Mouse (Mus musculus): ENCODE measurements around the gene Fads6.
A peak's percentile ranks its signal among the peaks of the same experiment; 100 is the strongest.

The Fads6 gene

DNA sequence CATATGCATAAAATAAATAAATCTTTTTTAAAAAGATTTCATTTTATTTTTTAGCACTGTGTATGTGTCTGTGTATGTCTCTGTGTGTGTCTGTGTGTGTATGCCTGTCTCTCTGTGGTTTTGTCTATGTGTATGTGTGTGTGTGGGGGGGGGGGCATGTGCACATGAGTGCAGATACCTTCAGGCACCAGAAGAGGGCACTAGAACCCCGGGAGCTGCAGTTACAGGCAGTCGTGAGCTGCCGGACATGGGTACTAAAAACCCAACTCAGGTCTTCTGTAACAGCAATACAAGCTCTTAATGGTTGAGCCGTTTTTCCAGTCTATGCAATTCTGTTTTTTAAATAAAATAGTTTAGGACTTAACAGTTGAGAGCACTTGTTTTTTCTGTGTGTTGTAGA, 3.3 kb upstream of the Fads6 start:
- DNase-seq (ENCODE audit: low spot score) = no peak

DNA sequence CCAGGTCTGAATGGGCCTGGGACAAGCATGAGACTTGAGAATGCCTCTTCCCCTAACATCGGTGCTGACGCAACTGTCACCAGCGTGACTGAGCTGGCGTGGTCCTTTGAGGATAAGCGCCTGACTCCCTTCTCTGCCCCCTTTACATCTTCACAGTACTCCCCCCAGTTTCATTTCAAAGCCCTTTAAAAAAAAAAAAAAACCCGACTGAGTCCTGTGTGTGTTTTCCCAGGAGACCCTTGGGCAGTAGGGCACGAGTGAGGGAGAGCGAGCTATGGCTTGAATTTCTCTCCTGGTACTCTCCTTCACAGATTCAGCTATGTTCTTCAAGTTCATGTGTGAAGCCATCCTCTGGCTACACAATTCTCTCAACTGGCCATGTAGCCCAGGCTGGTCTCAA, 697 bp upstream of the Fads6 start:
- DNase-seq (ENCODE audit: low spot score) = no peak

DNA sequence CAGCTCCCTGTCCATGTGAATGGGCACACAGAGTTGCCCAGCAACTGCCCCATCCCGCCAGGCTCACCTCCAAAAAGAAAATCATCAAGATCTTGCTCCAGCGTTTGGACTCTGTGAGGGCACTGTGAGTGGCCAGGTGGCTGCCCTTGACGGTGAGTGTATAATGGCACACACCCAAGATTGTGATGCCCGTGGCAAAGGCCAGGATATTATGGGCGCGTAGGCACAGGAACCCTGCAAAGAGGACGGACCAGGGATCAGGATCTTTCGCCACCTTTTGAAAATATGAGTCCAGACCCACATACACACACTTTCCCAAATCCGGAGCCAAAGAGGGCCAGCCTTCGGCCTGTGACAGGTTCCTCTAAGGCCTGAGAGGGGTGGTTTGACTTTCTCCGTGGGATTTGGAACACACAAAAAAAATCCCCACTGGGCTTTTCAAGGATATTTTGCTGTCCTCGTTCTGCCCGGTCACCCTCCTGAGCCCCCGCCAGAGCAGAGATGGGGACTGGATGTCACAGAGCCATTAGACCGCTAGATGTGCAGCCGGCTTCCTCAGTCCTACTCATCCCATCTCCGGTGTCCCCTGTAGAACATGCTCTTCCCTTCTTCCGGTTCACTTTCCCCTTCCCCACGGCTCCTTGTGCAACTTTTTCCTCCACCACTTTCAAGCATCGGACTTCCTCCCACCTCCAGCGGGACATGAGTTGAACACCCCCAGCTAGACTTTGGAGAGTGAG, 822 bp downstream of the Fads6 start:
- no peak for DNase-seq (ENCODE audit: low spot score)

DNA sequence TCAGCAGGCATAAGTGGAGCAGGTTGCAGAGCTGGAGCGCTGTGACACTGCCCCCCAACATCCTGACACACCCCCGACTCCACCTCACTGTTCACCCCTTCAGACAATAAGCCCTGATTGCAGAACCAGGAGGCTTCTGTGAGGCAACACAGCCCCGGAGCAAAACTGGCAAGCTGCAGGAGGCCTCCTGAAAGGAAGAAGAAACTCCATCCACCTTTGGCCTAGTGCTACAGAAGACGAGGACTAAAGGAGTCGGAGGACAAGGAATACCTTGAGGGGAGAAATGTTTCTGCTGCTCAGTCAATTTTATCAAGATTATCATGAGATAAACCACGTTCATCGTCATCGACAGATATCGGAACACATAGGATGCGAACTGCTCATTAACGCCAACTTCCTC, 1.5 kb downstream of the Fads6 start:
- no peak for DNase-seq (ENCODE audit: low spot score)

DNA sequence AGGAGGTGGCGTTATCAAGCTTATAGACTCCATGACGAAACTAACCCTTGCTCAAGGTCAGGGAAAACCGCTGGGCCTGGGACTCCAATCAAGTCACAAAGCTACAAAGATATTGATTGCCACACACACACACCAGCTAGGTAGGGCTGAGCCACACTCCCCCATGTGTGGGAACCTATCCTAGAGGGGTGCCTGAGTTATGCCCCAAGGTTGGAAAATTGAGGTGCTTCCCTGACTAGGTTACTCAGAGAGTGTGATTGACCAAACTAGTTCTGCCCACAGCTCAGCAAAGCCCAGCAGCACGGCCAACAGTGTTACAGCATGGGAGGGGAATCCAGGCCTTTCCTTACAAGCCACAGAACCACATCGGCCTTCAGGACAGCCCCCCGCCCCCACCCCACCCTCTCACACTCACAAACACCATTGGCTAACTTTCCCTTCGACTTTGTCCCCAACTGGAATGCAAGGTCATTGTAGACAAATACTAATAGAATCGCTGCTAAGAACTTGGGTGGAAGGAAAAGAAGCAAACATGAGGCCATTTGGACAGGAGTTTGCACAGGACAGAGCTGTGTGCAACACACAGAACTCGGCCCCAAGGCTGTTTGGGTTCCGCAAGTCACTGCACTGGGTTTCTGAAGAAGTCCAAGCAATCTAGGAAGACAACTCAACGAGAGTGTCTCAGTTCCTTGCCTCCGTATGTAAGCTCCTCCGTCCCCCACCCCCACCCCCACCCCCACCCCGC, 4.7 kb downstream of the Fads6 start:
- DNase-seq (ENCODE audit: low spot score) = no peak

DNA sequence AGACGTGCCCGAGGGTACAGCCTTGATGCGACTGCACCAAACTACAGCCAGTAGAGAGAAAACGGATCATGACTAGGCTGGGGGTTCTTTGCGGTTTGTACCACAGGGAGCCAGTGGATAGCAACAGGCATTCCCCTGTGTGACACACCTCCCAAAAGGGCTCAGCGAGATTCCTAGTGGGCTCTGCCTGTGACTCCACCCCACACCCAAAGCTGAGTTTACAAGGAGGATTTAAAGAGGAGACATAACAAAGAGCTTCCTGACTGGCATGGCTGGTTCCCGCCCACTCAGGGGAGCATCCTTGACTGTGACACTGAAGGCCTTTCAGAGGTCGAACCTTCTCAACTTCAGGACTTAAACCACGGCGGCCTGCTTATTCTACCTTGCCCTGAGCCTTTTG, 6.0 kb downstream of the Fads6 start:
- peak; percentile 42 for DNase-seq (ENCODE audit: low spot score)

DNA sequence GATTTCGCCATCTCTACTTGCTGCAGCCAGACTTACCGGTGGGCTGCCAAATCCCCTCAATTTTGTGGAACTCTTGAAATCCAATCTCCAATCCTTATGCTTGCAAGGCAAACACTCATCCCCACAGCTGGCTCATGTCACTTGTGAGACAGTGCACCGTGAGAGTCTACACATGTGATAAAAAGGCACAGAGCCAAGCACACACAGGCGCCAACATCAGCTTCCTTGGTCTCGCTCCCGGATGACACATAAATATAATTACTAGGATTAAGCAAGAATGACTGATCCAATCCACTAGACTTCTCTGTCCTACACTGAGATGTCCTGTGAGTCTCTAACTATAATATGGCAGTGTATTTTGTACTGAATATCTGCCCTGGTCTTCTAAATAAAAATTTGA, 6.5 kb downstream of the Fads6 start:
- peak; percentile 62 for DNase-seq (ENCODE audit: low spot score)

DNA sequence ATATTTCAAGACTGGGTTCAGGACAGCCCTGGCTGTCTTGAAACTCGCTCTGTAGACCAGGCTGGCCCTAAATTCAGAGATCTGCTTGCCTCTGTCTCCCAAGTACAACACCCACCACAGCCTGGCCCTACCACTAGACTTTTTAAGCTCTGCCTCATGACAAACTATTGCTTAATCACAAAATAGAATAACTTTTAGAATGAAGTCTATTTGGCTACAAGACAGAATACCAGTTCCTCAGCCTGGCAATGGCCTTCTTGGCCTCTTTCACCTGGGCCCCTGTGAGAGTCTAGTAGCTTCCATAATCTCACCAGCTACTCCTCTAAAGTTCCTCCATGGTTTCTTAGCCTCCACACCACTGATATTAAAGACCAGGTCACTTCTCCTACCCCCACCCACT, 7.1 kb downstream of the Fads6 start:
- no peak for DNase-seq (ENCODE audit: low spot score)

DNA sequence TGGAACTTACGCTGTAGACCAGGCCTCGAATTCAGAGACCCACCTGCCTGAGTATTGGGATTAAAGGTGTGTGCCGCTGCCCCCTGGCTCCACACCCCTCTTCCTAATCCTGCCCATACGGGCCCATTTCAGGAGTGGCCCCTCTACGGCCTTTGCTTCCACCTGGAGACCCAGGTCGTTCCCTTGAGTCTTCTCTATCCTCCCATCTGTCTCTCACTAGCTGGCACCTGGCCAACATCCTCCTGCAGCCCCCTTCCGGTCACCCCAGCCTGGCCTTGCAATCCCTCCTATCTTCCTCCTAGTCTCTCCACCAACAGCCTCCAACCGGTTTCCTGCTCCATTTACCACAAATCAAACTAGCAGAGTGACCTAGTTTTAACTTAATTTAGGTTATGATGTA, 7.6 kb downstream of the Fads6 start:
- DNase-seq (ENCODE audit: low spot score) = no peak

DNA sequence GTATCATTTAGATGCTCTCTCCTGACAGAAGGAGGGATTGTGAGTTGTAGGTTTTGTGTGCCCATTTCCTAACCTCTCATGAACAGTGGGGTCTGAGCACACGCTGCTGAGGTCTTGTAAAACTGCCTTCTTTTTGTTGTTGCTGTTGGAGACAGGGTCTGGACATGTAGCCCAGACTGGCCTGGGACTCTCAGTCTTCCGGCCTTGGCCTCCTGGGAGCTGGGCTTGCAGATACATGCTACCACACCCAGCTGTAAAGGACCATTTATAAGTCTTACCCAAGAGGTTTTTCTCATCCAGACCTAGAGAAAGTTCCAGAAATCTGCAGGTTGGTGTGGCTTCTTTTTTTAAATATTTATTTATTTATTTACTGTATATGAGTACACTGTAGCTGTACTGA, 9.2 kb downstream of the Fads6 start:
- DNase-seq (ENCODE audit: low spot score) = no peak

DNA sequence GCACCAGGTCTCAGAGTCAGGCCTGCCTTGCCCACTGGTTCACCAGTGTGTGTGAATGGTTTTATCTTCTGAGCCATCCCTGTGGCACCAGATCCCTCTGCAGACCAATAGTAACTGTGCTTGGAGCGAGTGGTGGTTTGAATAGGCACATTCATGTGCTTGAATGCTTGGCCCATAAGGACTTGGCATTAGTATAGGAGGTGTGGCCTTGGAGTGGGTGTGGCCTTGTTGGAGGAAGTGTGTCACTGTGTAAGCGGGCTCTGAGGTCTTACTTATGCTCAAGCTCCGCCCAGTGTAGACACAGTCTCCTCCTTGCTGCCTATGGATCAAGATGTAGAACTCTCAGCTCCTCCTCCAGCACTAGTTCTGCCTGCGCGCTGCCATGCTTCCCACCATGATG, 10.1 kb downstream of the Fads6 start:
- DNase-seq (ENCODE audit: low spot score) = peak; percentile 3

DNA sequence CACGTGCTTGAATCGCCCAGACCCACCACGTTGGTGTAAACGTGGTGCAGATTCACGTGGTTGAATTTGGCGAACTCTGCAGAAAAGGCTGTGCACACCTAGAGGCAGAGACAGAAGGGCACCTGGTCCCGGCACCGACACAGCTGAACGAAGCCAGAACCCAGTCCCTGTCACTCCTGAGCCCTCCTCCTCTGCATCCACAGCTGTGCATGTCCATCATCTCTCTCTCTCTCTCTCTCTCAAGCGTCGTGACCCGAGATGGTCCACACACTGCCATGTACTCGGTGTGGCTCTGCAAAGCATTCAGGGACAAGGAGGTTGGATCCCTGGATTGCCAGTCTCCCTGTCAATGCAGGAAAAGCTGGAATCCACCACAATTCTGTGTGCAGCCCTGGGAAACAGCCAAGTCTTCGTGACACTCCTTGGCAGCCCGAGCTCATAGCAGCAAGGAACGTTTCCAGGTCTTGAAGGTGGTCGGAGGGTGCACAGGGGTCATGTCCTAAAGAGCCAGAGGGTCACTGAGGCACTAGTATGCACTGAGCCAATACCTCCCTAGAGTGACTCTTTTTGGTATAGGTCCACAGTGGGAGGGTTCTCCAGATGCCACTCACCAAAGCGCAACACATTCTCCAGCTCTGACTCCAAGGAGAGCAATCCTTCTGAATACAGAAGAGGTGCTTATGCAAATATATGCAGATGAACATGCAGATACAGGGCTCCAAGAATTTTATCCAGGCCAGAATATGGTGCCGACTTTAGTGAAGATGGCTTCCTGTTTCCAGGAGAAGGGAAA, 11.1 kb downstream of the Fads6 start:
- DNase-seq (ENCODE audit: low spot score) = peak; percentile 2

DNA sequence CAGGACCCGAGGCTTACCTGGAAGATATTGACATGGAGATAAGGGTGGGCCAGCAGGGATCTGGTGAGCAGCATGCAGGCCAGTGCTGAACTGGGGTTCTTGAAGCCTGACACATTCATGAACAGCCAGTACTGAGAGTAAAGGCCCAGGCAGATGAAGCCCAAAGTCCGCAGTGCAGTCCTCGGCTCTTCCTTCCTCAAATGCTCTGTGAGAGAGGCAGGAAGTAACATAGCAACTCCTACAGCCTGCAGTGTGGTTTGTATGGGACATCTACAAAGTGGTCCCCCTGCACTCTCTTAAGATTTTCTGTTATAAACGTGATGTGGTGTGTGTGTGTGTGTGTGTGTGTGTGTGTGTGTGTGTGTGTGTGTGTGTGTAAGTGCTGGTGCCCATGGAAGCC, 12.2 kb downstream of the Fads6 start:
- DNase-seq (ENCODE audit: low spot score) = peak; percentile 2

DNA sequence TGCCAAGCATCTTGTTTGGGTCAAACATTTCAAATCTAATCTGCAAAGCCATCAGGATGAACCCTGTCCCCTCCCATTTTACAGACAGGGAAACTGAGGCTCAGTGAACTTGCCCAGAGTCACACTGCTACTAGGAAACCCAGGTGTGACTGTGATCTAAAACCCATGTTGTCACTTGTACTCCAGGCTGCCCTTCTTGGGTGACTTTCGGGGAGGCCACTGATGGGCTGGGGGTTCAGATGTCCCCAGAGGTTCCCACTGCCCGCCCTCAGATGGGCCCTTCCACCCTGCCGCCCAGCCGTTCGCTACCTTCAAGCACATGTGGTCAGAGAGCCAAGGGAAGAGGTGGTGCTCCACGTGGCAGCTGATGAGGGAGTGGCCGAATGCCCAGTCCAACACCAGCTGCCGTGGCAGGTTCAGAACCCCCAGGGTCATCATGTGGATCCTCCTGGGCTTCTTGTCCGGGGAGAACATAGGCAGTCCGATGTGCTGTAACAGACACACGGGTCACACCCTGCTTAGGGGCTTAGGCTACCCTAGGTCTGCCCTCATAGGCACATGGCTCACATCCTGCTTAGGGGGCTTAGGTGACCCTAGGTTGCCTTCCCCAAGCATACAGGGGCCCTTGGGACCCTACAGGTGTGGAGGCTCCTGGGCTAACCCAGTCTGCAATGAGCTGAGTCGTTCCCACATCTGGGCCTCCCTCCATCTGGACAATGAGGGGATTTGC, 13.4 kb downstream of the Fads6 start:
- peak; percentile 4 for DNase-seq (ENCODE audit: low spot score)

DNA sequence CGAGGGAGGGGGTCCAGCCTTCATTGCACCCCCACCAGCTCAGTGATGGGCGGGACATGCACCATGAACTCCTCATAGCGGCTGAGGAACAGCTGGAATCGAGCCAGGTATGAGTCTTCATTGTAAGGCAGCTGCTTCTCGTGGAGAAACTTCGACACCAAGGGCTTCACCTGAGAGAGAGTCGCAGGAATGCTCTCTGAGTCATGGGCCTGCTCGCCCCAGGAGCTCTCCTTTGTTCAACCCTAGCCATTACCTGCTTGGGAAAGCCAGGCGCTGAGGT, 14.0 kb downstream of the Fads6 start:
- no peak for DNase-seq (ENCODE audit: low spot score)

DNA sequence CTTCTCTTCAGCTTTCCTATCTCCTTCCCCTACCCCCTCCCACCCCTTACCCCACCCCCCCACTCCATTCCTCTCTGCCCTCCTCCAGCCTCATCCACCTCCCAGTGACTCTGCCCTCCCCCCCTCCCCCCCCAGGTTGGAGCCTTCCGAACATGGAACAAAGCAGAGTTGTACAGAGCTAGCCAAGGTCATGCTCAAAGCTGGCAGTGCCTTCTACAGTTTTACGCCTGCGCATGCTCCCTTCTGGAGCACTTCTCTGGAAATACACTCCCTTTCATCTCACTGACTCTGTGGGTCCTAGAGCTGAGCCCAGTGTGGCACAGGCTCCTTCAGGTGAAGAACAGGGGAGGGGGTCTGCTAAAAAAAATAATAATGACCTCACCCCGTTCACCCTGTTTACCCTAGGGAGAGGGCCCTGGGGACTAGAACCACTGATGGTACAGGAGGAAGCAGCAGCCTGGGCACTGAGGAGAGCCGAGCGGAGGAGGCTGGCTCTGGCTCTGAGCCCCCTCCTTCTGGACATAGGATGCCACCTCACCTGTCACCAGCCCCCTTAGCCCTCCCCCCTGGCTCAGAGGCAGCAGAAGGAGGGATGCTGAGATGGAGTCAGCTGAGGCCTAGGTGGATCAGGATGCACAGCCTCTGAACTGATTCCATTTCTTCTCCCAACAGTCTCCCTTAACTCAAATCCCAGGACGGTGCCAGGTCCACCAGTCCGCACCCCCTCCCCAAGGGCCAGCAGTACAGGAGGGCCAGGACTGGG, 14.6 kb downstream of the Fads6 start:
- peak; percentile 42 for DNase-seq (ENCODE audit: low spot score)

DNA sequence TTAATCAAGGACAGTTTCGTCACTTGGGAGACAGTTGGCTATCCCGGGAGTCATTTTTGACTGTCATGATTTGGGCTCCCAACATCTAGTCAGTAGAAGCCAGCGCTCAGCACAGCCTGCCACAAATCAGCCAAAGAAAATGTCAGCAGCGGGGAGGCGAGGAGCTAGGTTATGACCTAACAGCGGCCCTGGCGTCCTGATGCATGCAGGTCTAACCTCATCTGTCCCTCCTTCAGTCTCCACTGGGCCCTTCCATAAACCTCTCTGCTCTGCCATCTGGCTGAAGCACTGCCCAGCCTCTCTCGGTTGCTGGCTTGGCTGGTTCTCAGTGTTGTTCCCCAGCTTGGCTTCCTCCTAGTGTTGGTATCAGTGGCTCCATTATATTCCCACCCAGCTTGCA, 15.2 kb downstream of the Fads6 start:
- DNase-seq (ENCODE audit: low spot score) = peak; percentile 32

DNA sequence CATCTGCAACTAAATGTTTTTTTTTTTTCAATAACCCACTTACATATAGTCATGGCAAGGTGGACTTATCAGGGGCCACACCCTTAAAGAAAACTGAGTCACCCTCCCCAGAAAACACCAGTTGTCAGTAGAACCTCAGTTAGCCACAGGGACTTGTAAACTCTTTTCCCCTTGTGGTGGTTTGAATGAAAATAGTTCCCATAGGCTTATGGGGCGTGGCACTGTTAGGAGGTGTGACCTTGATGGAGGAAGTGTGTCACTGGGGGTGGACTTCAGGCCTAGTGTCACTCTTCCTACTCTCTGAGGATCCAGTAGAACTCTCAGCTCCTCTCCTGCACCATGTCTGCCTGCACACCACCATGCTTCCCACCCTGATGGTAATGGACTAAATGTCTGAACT, 17.7 kb downstream of the Fads6 start:
- DNase-seq (ENCODE audit: low spot score) = no peak

DNA sequence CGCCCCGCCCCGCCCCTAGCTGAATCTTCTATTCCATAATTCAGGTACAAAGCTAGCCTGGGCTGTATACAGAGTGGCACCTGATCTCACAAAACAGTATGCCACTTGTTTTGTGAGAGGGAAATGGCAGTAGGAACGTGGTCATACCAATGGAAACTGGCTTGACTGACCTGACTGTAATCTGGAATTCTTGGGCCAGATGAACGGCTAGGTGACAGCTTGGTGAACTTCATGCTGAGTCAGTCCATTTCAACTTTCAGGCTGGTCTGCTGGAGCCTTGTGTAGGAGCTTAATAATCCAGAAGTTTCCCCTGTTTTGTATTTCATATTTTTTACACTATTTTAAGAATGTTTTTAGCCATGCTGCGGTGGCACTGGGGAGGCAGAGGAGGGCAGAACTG, 19.3 kb downstream of the Fads6 start:
- DNase-seq (ENCODE audit: low spot score) = no peak

DNA sequence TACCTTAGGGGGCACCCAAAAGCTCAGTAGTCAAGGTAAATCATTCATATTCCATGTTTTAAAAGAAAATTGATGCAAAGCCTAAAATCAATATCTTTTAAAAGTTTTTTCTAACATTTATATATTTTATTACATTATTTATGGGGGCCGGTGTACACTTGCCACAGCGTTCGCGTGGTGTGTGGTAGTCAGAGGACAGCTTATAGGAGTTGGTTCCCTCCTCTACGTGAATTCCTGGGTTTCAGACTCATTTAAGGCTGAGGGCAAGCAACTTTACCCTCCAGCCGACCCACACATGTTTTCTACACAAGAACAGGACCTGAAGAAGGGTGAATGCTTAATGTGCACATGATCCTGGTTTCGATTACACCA, 19.9 kb downstream of the Fads6 start:
- DNase-seq (ENCODE audit: low spot score) = no peak

DNA sequence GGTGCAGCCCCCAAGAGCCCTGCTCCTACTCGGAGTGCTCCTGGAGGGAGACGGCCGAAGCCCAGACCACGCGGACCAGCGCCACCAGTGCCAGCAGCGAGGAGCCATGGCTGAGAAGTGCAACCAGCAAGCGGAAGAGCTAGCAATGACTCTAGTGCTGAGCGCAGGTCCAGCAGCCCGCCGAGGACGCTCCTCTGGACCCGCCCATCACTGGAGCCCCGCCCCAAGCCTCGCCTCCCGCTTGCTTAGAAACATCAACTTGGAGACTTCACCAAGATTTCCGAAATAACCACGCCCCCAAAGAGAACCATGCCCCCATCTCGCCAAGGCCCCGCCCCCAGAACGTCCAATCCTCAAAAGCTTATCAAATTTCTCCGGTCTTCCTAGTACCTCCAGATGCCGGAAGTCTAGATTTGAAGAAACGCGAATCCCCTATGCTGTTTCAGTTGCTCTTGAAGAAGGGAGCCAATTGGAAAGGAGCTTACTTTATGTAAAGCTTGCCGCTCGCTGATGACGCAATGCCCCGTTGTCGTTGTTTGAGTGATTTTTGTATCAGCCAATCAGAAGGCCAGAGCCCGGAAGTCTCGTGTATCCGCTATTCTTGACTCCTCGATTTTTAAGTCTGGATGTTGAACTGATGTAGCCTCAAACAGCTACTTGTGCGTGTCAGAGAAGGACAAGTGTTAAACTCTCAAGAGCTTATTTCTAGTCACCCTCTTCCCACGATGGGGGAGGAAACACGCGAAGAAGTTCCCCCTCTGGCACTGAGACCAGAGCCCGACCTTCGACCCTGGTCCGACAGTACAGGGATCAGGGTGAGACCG, 20.5 kb downstream of the Fads6 start, which contains the start of gene Fdxr:
Gene Fdxr, minus strand, starts transcription at position 271 of the 824 bp plus-strand sequence.
- DNase-seq (ENCODE audit: low spot score) = peak; percentile 98
